Mouse (Mus musculus) embryonic facial prominence, embryonic 10.5 days (tissue): ENCODE measurements at regions not wholly inside any gene's neighbourhood (a gene's known extent, or its start where the extent isn't known, plus 50 kb on each side); places are given as distances from the start of the nearest gene placed in this dataset.
"Not testable (repeated sequence)": the region's sequence is repeated elsewhere in the genome, so short reads cannot be mapped to it uniquely, and the experiment has no call there.

ENCODE experiments used
- DNase-seq: peaks from one replicate; pipeline ENCODE4 v3.0.0-alpha.2; 2017; ENCODE audit warnings: low spot score
- H3K27ac ChIP-seq: fragments of 300-500 bp; sonication (generic); replicated peaks from 2 replicates; pipeline ENCODE4 v1.5.1; 2016; ENCODE audit warnings: mild to moderate bottlenecking
- H3K27me3 ChIP-seq: fragments of 300-500 bp; sonication (generic); replicated peaks from 2 replicates; pipeline ENCODE4 v1.6.1; 2016; ENCODE audit warnings: low read depth, mild to moderate bottlenecking; ENCODE audit not compliant: poor library complexity, severe bottlenecking
- H3K36me3 ChIP-seq: fragments of 300-500 bp; sonication (generic); replicated peaks from 2 replicates; pipeline ENCODE4 v1.6.1; 2016; ENCODE audit warnings: mild to moderate bottlenecking, moderate library complexity
- H3K4me1 ChIP-seq: fragments of 300-500 bp; sonication (generic); 2 replicates; pipeline ENCODE4 v1.6.1; 2016
- H3K4me3 ChIP-seq: fragments of 300-500 bp; sonication (generic); 2 replicates; pipeline ENCODE4 v1.5.1; 2016; ENCODE audit warnings: mild to moderate bottlenecking, moderate library complexity
- H3K9me3 ChIP-seq: fragments of 300-500 bp; sonication (generic); 2 replicates; pipeline ENCODE4 v1.6.1; 2016; ENCODE audit warnings: mild to moderate bottlenecking
- WGBS: fragments of 180-500 bp; shearing (Covaris S2); methylation state at CpG from one replicate; pipeline ENCODE4 v1.1.7; 2016; 5-methylcytosine and 5-hydroxymethylcytosine counted together

GRCm38 (mm10) chr7:60974116-60974515 is 834.1 kb upstream of the Snrpn start:
- WGBS: 79% methylated on average over 16 of the region's 16 CpGs
- peaks cover 12% of the 10 kb centered on the region; the same call in 1 of the 2 replicates for H3K9me3 ChIP-seq

GRCm38 (mm10) chr7:60961188-60961587 is 821.2 kb upstream of the Snrpn start:
- no peak for DNase-seq
- no peaks in the 10 kb centered on the region for H3K4me1 ChIP-seq
- no peaks in the 10 kb centered on the region for H3K27me3 ChIP-seq
- 75% methylated on average over 4 of the region's 4 CpGs for WGBS
- H3K27ac ChIP-seq: no peak overlapping the region
- H3K36me3 ChIP-seq: no peaks in the 10 kb centered on the region
- H3K9me3 ChIP-seq: peaks cover 6% of the 10 kb centered on the region; the same call in 1 of the 2 replicates
- H3K4me3 ChIP-seq: no peak overlapping the region

More at GRCm38 (mm10) chr7:60974116-60974515, 834.1 kb upstream of the Snrpn start:
- H3K27me3 ChIP-seq, H3K36me3 ChIP-seq, H3K27ac ChIP-seq, H3K4me1 ChIP-seq, H3K4me3 ChIP-seq: not testable (repeated sequence)
- DNase-seq: peak; percentile 8

- Histone ChIP-seq H3K27ac (no peak overlapping the region), H3K4me1 (no peaks in the 10 kb centered on the region), H3K36me3 (no peaks in the 10 kb centered on the region), H3K4me3 (no peak overlapping the region), H3K9me3 (peaks cover 10% of the 10 kb centered on the region; the same call in 1 of the 2 replicates), H3K27me3 (no peaks in the 10 kb centered on the region)
- DNase-seq: no peak
- WGBS: 76% methylated on average over 3 of the region's 3 CpGs
Observed at GRCm38 (mm10) chr7:60939764-60940457, 799.9 kb upstream of the Snrpn start.
